13 mouse cellular contexts compared by ENCODE assay signal in the genomic region with DNA sequence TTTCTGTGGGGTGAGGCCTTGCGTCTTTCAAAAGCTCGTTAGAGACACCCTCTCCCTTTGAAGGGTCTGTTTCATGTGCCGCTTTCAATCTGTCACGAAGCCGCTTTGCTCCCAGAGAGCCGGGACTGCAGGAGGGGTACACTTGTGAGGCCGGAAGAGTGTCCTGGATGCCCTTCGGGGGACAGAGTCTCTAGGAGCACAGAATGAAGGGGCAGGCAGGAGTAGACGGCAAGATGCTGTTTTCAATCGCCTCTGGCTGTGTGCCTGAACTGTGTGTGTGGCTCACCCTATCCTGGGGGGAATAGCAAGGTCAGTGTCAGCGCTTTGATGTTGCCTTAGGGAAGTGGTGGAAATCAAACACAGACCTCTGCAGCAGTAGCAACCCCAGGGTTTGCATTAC.
DNase-seq lines count a peak whose midpoint lies in the region; ATAC-seq and TF ChIP-seq lines count a peak whose summit lies in the region.
"Had no signal": no experiment of that assay in that cellular context is flagged by ENCODE, and none has a peak within 500 bp of the region (broad histone marks: within the 10 kb centered on the region; RNA-seq: fewer than 3 reads in every experiment).

No protein-coding gene starts in this region.

- no peak overlapping the region for H3K9ac ChIP-seq in forebrain, embryonic 11.5 days (ENCODE audit: low read length)
- H3K9ac ChIP-seq in forebrain, embryonic 16.5 days (replicated peaks; ENCODE audit: low read depth, low read length) = no peak overlapping the region
- H3K9ac ChIP-seq in lung, embryonic 15.5 days = no peak overlapping the region
- no peak overlapping the region for H3K9ac ChIP-seq in intestine, postnatal 0 days (ENCODE audit: low read depth, low read length)
- H3K9ac ChIP-seq: hindbrain, embryonic 15.5 days; liver, embryonic 12.5 days had no signal

- no peak overlapping the region for H3K27ac ChIP-seq in forebrain, embryonic 11.5 days (ENCODE audit: low read depth, low read length)
- H3K27ac ChIP-seq in forebrain, embryonic 16.5 days (ENCODE audit: low read length) = no peak overlapping the region
- H3K27ac ChIP-seq in lung, embryonic 15.5 days = no peak overlapping the region
- H3K27ac ChIP-seq in intestine, postnatal 0 days (ENCODE audit: low read depth, low read length) = no peak overlapping the region
- H3K27ac ChIP-seq: heart, adult 2 months; hindbrain, embryonic 15.5 days; liver, embryonic 12.5 days had no signal

- no peak overlapping the region for H3K4me3 ChIP-seq in forebrain, embryonic 11.5 days (ENCODE audit: low read depth, low read length)
- no peak overlapping the region for H3K4me3 ChIP-seq in forebrain, embryonic 16.5 days (replicated peaks; ENCODE audit: low read length)
- H3K4me3 ChIP-seq in lung, embryonic 15.5 days = no peak overlapping the region
- no peak overlapping the region for H3K4me3 ChIP-seq in intestine, postnatal 0 days (ENCODE audit: low read depth, low read length)
- H3K4me3 ChIP-seq: heart, adult 2 months; hindbrain, embryonic 15.5 days; liver, embryonic 12.5 days; myocyte had no signal

- no peak for ATAC-seq in forebrain, embryonic 11.5 days (replicated peaks; ENCODE audit: low FRiP score)
- no peak for ATAC-seq in forebrain, embryonic 16.5 days
- 0 out of 2 replicates have a peak, but pooled peaks have one; percentile 24 for ATAC-seq in lung, embryonic 15.5 days (ENCODE audit: borderline replicate concordance, extremely low read depth, low FRiP score, low TSS enrichment)
- no peak for ATAC-seq in intestine, postnatal 0 days
- ATAC-seq in erythroblast, adult 5-6 weeks (replicated peaks; ENCODE audit: low FRiP score, poor library complexity, severe bottlenecking) = no peak
- ATAC-seq: liver, embryonic 12.5 days had no signal

- no peak overlapping the region for H3K4me2 ChIP-seq in forebrain, embryonic 11.5 days (ENCODE audit: low read depth, low read length, severe bottlenecking)
- no peak overlapping the region for H3K4me2 ChIP-seq in forebrain, embryonic 16.5 days (ENCODE audit: low read length)
- no peak overlapping the region for H3K4me2 ChIP-seq in lung, embryonic 15.5 days
- no peak overlapping the region for H3K4me2 ChIP-seq in intestine, postnatal 0 days (replicated peaks; ENCODE audit: low read depth)
- H3K4me2 ChIP-seq: hindbrain, embryonic 15.5 days; liver, embryonic 12.5 days had no signal

- H3K4me1 ChIP-seq in forebrain, embryonic 11.5 days (replicated peaks; ENCODE audit: control insufficient read depth, insufficient read depth, low read length) = peaks cover 5% of the 10 kb centered on the region; the same call in 1 of the 2 replicates
- H3K4me1 ChIP-seq in forebrain, embryonic 16.5 days (replicated peaks; ENCODE audit: control insufficient read depth, insufficient read depth, low read length) = peaks cover 17% of the 10 kb centered on the region; the same call in 1 of the 2 replicates
- peaks cover 37% of the 10 kb centered on the region for H3K4me1 ChIP-seq in lung, embryonic 15.5 days
- peaks cover 16% of the 10 kb centered on the region for H3K4me1 ChIP-seq in intestine, postnatal 0 days (replicated peaks; ENCODE audit: control insufficient read depth, insufficient read depth, low read length)

- WGBS in forebrain, embryonic 11.5 days = 38% methylated on average over 11 of the region's 11 CpGs
- WGBS in forebrain, embryonic 16.5 days = 24% methylated on average over 11 of the region's 11 CpGs
- 23% methylated on average over 11 of the region's 11 CpGs for WGBS in lung, embryonic 15.5 days
- 71% methylated on average over 11 of the region's 11 CpGs for WGBS in intestine, postnatal 0 days

- no peak for TF ChIP-seq CTCF in intestine, postnatal 0 days (IDR thresholded peaks at IDR 0.05; ENCODE audit: low read depth)

- peaks cover 2% of the 10 kb centered on the region; the same call in 1 of the 2 replicates for H3K27me3 ChIP-seq in forebrain, embryonic 11.5 days (ENCODE audit: control insufficient read depth, insufficient read depth, low read length)
- no peaks in the 10 kb centered on the region for H3K27me3 ChIP-seq in forebrain, embryonic 16.5 days (replicated peaks; ENCODE audit: control insufficient read depth, insufficient read depth, low read length)
- H3K27me3 ChIP-seq in lung, embryonic 15.5 days = no peaks in the 10 kb centered on the region
- no peaks in the 10 kb centered on the region for H3K27me3 ChIP-seq in intestine, postnatal 0 days (replicated peaks; ENCODE audit: control insufficient read depth, insufficient read depth, low read length)
- H3K27me3 ChIP-seq: hindbrain, embryonic 15.5 days; liver, embryonic 12.5 days had no signal

- H3K9me3 ChIP-seq in forebrain, embryonic 11.5 days (ENCODE audit: control insufficient read depth, low read length) = no peaks in the 10 kb centered on the region
- no peaks in the 10 kb centered on the region for H3K9me3 ChIP-seq in forebrain, embryonic 16.5 days (ENCODE audit: control insufficient read depth, low read length)
- H3K9me3 ChIP-seq in lung, embryonic 15.5 days = no peaks in the 10 kb centered on the region
- H3K9me3 ChIP-seq in intestine, postnatal 0 days (ENCODE audit: control insufficient read depth) = no peaks in the 10 kb centered on the region
- H3K9me3 ChIP-seq: hindbrain, embryonic 15.5 days; liver, embryonic 12.5 days had no signal

- H3K36me3 ChIP-seq in forebrain, embryonic 11.5 days (ENCODE audit: control insufficient read depth, insufficient read depth, low read length) = no peaks in the 10 kb centered on the region
- no peaks in the 10 kb centered on the region for H3K36me3 ChIP-seq in forebrain, embryonic 16.5 days (ENCODE audit: control insufficient read depth, insufficient read depth)
- H3K36me3 ChIP-seq in lung, embryonic 15.5 days = no peaks in the 10 kb centered on the region
- no peaks in the 10 kb centered on the region for H3K36me3 ChIP-seq in intestine, postnatal 0 days (ENCODE audit: control insufficient read depth, insufficient read depth)
- H3K36me3 ChIP-seq: hindbrain, embryonic 15.5 days; liver, embryonic 12.5 days had no signal

- peak; percentile 66 for DNase-seq in forebrain, embryonic 11.5 days (ENCODE audit: low spot score)
- DNase-seq in lung, postnatal 14 days = no peak
- peak; percentile 42 for DNase-seq in embryo, embryonic 9.5 days (ENCODE audit: extremely low spot score)
- DNase-seq in mesoderm, embryonic 11.5 days (ENCODE audit: low read depth, low spot score) = peak; percentile 25
- DNase-seq: heart, adult 2 months; lung, postnatal 36 days had no signal
